Mouse (Mus musculus): ENCODE results near the gene 4930447C04Rik. TPM values are rescaled to one million over a fixed set of nuclear protein-coding genes. Genes with fewer than 3 reads are reported as not detected.

4930447C04Rik gene
- polyA plus RNA-seq, 2 experiments: 0.23 to 0.84 TPM

DNA sequence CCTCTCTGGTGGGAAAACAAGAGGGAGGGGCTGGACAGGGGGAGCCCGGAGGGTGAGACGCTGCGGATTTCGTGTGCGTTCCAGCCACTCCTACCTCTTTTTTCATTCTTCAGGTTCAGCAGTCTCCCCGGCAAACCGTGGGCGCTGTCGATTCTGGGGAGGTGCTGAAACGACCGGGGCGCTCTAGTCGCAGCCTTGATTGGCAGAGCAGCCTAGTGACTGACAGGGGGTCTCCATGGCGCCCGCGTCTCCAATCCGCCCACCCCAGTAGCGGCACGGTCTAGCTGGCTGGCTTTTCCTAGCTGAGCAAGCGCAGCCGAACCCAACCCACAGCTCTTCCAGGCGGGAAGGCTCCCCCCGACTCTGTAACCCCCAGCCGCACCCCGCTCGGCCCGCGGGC, 958 bp downstream of the 4930447C04Rik start, which contains the start of gene Six6:
Gene Six6, plus strand, starts transcription at position 277 of the 400 bp plus-strand sequence.
- Histone ChIP-seq H3K4me3 (ENCODE audit: insufficient read depth in 1 of 2, low read depth in 2 of 2, low read length in 2 of 2) (no peak within 1 kb of the TSS), H3K27ac (no peak within 1 kb of the TSS), H3K9me3 (ENCODE audit: control insufficient read depth, low read length) (no peaks in the 10 kb centered on the region), H3K4me2 (ENCODE audit: low read depth) (no peak within 1 kb of the TSS), H3K36me3 (replicated peaks; ENCODE audit: control insufficient read depth, insufficient read depth, low read depth) (no peaks in the 10 kb centered on the region), H3K4me1 (replicated peaks; ENCODE audit: control insufficient read depth in 2 of 2, insufficient read depth in 2 of 2, low read length in 1 of 2) (no peaks in the 10 kb centered on the region), H3K27me3 (ENCODE audit: control insufficient read depth, insufficient read depth, low read length) (peaks cover 88% of the 10 kb centered on the region), H3K9ac (replicated peaks) (no peak within 1 kb of the TSS)
- no peak for ATAC-seq (ENCODE audit: insufficient read depth)
- DNase-seq (ENCODE audit: low read depth in 3 of 3, low spot score in 3 of 3): no peak
- no peak for TF ChIP-seq EP300 (IDR thresholded peaks at IDR 0.05; ENCODE audit: low read depth)
- no peak for TF ChIP-seq CTCF (IDR thresholded peaks at IDR 0.05; ENCODE audit: low read depth)
- under 1% methylated on average over 28 of the region's 28 CpGs for WGBS (ENCODE audit: insufficient replicate concordance)

DNA sequence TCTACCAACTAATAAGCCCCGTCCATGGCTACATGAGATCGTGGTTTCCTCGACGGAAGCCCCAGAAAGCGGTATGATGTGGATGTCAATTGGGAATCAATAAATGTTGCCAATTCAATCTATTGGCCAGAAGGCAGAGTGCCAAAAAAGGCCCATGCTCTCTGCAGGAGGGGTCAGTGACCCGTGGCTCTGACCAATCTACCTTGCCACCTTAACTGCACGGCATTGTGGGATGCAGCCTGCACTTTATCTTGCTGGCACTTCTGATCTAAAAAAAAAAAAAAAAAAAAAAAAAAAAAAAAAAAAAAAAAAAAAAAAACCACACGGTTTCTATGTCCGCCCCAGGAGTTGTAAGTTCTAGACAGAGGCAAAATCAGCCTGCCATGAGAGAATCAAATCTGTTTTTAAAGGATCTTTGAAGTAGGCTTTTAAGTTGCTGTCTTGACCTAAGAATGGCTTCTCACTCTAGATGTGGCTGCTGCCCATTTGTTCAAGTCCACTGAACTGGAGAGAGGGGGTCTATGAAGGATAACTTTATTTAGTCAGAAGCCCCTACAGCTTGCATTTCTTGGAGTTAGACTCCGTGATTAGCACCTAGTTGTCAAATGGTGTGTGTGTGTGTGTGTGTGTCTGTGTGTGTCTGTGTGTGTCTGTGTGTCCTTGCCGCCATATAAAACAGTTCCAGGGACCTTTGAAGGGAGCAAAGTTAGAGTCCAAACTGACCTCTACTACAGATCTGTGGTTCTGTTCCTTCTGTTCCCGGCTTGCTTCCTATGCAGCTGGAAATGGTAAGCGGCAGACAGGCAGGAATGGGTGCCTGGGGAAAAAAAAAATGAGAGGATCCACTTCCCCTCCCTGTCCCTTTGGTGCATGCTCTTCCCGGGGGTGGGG, 1.7 kb downstream of the 4930447C04Rik start:
- DNase-seq (ENCODE audit: low read depth in 3 of 3, low spot score in 3 of 3): no peak
- TF ChIP-seq EP300 (IDR thresholded peaks at IDR 0.05; ENCODE audit: low read depth) (no peak), CTCF (IDR thresholded peaks at IDR 0.05; ENCODE audit: low read depth) (no peak)
- WGBS (ENCODE audit: insufficient replicate concordance): 4% methylated on average over 14 of the region's 14 CpGs

DNA sequence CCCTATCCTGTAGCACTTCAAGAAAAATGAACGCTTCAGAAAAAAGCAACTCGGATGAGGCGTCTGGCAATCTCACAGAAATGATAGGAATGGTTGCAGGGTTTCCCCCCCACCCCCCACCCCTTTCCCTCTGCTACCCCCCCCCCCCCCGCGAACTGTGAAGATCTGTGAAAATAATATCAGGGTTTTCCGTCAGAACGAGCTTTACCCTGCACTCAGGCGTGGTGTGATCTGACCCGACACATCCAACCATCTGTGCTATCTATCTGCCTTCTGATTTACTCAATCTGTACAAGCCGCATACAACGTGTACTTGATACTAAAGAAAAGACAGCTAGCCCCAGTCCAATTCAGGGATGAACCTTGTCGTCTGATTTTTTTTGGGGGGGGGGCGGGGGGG, 2.4 kb downstream of the 4930447C04Rik start:
- 4% methylated on average over 11 of the region's 13 CpGs for WGBS (ENCODE audit: insufficient replicate concordance)
- DNase-seq (ENCODE audit: low read depth in 3 of 3, low spot score in 3 of 3) (no peak), ATAC-seq (ENCODE audit: insufficient read depth) (no peak)
- Histone ChIP-seq H3K27me3 (ENCODE audit: control insufficient read depth, insufficient read depth, low read length) (peaks cover 76% of the 10 kb centered on the region), H3K36me3 (replicated peaks; ENCODE audit: control insufficient read depth, insufficient read depth, low read depth) (no peaks in the 10 kb centered on the region), H3K4me1 (replicated peaks; ENCODE audit: control insufficient read depth in 2 of 2, insufficient read depth in 2 of 2, low read length in 1 of 2) (no peaks in the 10 kb centered on the region), H3K27ac (no peak overlapping the region), H3K4me3 (ENCODE audit: insufficient read depth in 1 of 2, low read depth in 2 of 2, low read length in 2 of 2) (no peak overlapping the region), H3K9me3 (ENCODE audit: control insufficient read depth, low read length) (no peaks in the 10 kb centered on the region), H3K9ac (replicated peaks) (no peak overlapping the region), H3K4me2 (ENCODE audit: low read depth) (no peak overlapping the region)
- no peak for TF ChIP-seq CTCF (IDR thresholded peaks at IDR 0.05; ENCODE audit: low read depth)
- no peak for TF ChIP-seq EP300 (IDR thresholded peaks at IDR 0.05; ENCODE audit: low read depth)

More for the DNA sequence above, 1.7 kb downstream of the 4930447C04Rik start:
- Histone ChIP-seq H3K4me2 (ENCODE audit: low read depth) (no peak overlapping the region), H3K9ac (replicated peaks) (no peak overlapping the region), H3K27me3 (ENCODE audit: control insufficient read depth, insufficient read depth, low read length) (peaks cover 83% of the 10 kb centered on the region), H3K9me3 (ENCODE audit: control insufficient read depth, low read length) (no peaks in the 10 kb centered on the region), H3K27ac (no peak overlapping the region), H3K4me3 (ENCODE audit: insufficient read depth in 1 of 2, low read depth in 2 of 2, low read length in 2 of 2) (no peak overlapping the region), H3K4me1 (replicated peaks; ENCODE audit: control insufficient read depth in 2 of 2, insufficient read depth in 2 of 2, low read length in 1 of 2) (no peaks in the 10 kb centered on the region), H3K36me3 (replicated peaks; ENCODE audit: control insufficient read depth, insufficient read depth, low read depth) (no peaks in the 10 kb centered on the region)
- no peak for ATAC-seq (ENCODE audit: insufficient read depth)

DNA sequence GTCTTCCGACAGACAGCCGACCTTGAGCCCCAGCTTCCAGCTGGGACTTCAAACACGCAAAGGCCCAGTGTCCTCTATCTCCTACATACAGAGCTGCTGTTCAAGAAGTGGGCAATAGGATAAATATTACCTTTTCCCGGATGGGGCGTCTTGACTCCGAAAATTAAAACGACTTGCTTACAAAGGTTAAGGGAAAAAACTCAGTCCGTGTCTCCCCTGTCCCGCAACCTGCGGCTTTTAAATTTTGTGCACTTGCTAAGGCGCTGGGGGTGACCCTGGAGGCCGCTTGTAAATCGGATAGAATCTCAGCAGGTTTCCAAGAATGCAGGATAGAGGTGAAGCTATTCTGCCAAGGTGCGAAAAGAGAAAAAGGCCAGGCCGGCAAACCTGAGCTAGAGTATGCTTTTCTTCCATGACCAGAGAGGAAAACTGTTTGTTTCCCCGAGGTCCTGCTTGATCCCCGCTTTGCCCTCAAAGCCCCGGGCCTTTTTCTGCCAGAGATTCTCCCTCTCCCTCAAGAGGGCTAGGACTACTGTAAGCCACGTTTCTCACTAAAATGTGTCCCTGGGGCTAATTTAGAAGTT, 2.9 kb downstream of the 4930447C04Rik start:
- DNase-seq (ENCODE audit: low read depth in 3 of 3, low spot score in 3 of 3) (no peak), ATAC-seq (ENCODE audit: insufficient read depth) (no peak)
- TF ChIP-seq CTCF (IDR thresholded peaks at IDR 0.05; ENCODE audit: low read depth) (no peak), EP300 (IDR thresholded peaks at IDR 0.05; ENCODE audit: low read depth) (no peak)
- Histone ChIP-seq H3K27ac (no peak overlapping the region), H3K4me2 (ENCODE audit: low read depth) (no peak overlapping the region), H3K9me3 (ENCODE audit: control insufficient read depth, low read length) (no peaks in the 10 kb centered on the region), H3K4me3 (ENCODE audit: insufficient read depth in 1 of 2, low read depth in 2 of 2, low read length in 2 of 2) (no peak overlapping the region), H3K36me3 (replicated peaks; ENCODE audit: control insufficient read depth, insufficient read depth, low read depth) (no peaks in the 10 kb centered on the region), H3K4me1 (replicated peaks; ENCODE audit: control insufficient read depth in 2 of 2, insufficient read depth in 2 of 2, low read length in 1 of 2) (no peaks in the 10 kb centered on the region), H3K9ac (replicated peaks) (no peak overlapping the region), H3K27me3 (ENCODE audit: control insufficient read depth, insufficient read depth, low read length) (peaks cover 71% of the 10 kb centered on the region)
- WGBS (ENCODE audit: insufficient replicate concordance): 6% methylated on average over 19 of the region's 19 CpGs

DNA sequence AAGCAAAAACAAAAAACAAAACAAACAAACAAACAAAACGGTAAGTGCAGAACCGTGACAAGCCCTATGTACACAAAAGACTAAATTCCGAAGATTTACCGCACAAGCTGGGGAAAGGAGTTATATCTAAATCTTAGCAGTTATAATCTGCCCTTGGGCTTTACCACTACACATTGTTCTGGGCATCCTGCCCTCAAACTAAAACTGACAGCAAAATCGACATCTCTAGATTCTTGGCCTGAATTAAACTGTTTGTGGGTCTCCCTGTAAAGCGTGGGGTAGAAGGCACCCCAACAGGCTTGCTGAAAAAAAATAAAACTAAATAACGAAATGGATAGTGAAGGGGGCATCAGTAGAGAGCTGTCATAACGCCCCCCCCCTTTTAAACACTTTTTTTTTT, 3.8 kb downstream of the 4930447C04Rik start:
- Histone ChIP-seq H3K27me3 (ENCODE audit: control insufficient read depth, insufficient read depth, low read length) (peaks cover 62% of the 10 kb centered on the region), H3K4me2 (ENCODE audit: low read depth) (no peak overlapping the region), H3K36me3 (replicated peaks; ENCODE audit: control insufficient read depth, insufficient read depth, low read depth) (no peaks in the 10 kb centered on the region), H3K9ac (replicated peaks) (no peak overlapping the region), H3K4me1 (replicated peaks; ENCODE audit: control insufficient read depth in 2 of 2, insufficient read depth in 2 of 2, low read length in 1 of 2) (no peaks in the 10 kb centered on the region), H3K27ac (no peak overlapping the region), H3K4me3 (ENCODE audit: insufficient read depth in 1 of 2, low read depth in 2 of 2, low read length in 2 of 2) (no peak overlapping the region), H3K9me3 (ENCODE audit: control insufficient read depth, low read length) (no peaks in the 10 kb centered on the region)
- ATAC-seq (ENCODE audit: insufficient read depth) (no peak), DNase-seq (ENCODE audit: low read depth in 3 of 3, low spot score in 3 of 3) (no peak)
- WGBS (ENCODE audit: insufficient replicate concordance): 36% methylated on average over 8 of the region's 8 CpGs
- TF ChIP-seq CTCF (IDR thresholded peaks at IDR 0.05; ENCODE audit: low read depth) (no peak), EP300 (IDR thresholded peaks at IDR 0.05; ENCODE audit: low read depth) (no peak)

Measured in liver, embryonic 14.5 days (tissue).